Mouse (Mus musculus): ENCODE results near the gene Rgs12. TPM values are rescaled to one million over a fixed set of nuclear protein-coding genes. Genes with fewer than 3 reads are reported as not detected.

Rgs12 gene
- 10 to 100 TPM; 49.6 to 50.4 TPM for total RNA-seq (2021)
- long read RNA-seq, experiment 1, full-length matches to known transcripts = 32 of 69 reads
- long read RNA-seq, experiment 1, partial matches to known transcripts = 11 of 69 reads
- long read RNA-seq, experiment 1, other reads (novel, unspliced or antisense) = 26 of 69 reads
- long read RNA-seq, experiment 2, full-length matches to known transcripts = 18 of 35 reads
- long read RNA-seq, experiment 2, partial matches to known transcripts = 14 of 35 reads
- long read RNA-seq, experiment 2, other reads (novel, unspliced or antisense) = 3 of 35 reads

GRCm38 (mm10) chr5:34948861-34949760 is at the start of gene Rgs12:
Rgs12 (plus strand) TSS chr5:34949445.
- peak; percentile 18 to 44 for DNase-seq (ENCODE audit: low spot score in 2 of 2)

DNA sequence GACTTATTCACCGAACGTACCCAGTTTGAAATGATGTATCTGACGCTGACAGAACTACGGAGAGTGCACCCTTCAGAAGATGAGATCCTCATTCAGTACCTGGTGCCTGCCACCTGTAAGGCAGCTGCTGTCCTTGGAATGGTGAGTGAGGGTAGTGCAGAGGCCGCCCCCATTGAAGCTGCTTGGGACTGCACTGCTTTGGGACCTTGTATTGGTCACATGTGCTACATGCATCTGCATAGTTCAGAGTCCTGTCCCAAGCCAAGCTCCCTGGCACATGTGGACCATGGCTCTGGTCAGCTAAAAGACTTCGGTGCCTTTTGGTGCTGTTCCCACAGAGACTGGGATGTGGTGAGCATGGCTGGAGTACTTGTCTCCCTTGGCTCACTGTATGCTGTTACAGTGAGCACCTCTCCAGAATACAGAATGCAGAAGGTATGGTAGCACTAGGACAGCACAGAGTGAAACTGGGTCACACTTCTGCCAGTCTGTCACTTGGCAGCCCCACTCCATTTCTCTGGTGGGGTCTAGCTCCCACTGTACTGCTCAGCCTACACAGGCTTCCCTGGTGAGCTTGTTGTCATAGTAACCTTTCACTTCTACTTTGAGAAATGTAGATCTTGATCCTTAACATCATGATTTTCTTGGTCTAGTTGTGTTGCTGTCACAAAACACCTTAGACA is 49.3 kb upstream of the Rgs12 start:
- no peak for DNase-seq (ENCODE audit: low spot score in 2 of 2)

DNA sequence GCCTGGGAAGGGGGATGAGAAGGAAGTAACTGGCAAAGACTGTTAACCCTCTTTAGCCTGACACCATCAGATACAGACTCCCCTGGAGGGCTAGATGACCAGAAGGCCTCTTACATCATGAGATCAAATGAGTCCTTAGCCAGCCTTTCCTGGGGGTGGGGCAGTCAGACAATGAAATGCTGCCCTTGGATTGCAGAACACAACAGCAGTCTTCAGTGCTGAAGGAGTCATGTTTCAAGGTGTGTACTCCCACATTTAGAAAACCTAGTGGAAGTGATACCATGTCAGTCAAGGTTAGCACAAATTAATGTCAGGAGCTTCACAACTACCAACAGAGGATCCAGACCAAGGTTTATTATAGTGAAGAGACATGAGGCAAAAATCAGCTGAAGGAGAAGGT is 46.9 kb upstream of the Rgs12 start:
- no peak for DNase-seq (ENCODE audit: low spot score in 2 of 2)

DNA sequence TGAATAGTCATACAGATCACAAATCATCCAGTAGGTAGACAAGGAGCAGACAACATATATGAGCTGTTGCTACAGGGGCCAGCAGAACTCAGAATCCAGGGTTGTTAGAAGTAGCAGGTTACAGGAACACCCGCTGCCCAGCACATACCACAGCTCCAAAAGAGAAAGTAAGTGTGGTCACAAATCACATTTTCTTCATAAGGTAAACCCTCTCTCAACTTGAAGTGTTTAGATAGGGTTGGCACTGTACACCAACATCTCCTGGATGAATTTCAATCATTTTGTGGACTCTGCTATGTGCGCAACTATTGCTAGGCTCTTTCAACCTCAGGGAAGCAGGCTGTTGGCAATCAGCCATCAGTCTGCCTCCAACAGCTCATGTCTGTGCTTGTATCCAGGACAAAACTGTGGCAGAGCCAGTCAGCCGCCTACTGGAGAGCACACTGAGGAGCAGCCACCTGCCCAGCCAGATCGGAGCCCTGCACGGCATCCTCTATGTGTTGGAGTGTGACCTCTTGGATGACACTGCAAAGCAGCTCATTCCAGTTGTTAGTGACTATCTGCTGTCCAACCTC is 46.3 kb upstream of the Rgs12 start:
- peak; percentile 25 to 29 for DNase-seq (ENCODE audit: low spot score in 2 of 2)

DNA sequence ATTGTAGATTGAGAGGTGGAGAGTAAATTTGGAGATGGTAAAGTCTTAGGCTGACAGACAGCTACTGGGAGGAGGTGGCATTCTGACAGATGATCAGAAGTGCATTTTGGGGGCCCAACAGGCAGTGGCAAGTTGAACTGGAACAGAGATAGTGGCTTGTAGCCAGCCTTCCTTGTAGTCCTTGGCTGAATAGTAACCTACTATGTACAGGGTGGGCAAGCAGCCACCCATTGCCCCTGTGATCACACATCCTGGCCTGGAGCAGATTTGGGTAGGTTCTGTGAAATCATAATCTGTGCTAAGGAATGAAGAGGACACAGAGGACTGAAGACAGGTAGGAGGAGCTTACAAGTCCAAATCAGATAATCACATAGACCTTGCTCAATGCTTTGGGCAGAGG is 44.8 kb upstream of the Rgs12 start:
- no peak for DNase-seq (ENCODE audit: low spot score in 2 of 2)

GRCm38 (mm10) chr5:34907230-34907629 is 42.0 kb upstream of the Rgs12 start:
- no peak for DNase-seq (ENCODE audit: low spot score in 2 of 2)

DNA sequence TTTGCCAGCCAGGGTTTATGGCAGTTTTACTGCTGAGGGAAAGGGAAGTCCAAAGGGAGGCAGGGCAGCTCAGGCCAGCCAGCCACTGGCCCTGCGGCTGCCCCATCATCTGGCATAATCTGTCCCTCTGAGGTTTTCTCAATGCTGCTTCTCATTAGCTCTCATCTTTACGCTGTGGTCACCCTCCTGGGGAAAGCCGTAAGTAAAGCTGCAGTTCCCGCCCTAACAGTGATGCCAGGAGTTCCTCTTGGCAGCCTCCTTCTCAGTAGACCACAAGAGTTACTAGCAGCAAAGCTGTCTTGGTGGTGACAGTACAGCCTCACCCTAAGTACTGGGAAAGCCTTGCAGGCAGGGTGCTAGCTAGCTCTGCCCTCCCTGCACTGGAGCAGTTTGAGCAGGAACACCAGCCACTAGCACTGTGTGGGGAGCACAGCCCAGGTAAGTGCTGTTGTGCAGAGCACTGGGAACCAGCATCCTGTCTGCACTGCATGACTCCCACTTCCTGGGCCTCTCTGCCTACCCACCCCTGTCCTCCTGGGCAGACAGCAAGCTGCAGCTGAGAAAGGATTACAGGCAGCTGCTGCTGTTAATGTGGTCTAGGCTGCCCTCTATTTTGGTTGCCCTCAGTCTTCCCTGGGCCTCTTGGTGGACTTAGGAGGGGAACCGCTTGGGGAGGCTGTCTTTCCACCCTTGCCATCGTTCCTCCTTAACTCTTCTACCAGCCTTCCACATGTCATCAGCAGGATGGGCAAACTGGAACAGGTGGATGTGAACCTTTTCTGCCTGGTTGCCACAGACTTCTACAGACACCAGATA is 41.1 kb upstream of the Rgs12 start, which contains the start of gene Msantd1:
Msantd1 (plus strand) TSS at position 103 of the 816 bp plus-strand sequence.
- DNase-seq (ENCODE audit: low spot score in 2 of 2) = no peak

DNA sequence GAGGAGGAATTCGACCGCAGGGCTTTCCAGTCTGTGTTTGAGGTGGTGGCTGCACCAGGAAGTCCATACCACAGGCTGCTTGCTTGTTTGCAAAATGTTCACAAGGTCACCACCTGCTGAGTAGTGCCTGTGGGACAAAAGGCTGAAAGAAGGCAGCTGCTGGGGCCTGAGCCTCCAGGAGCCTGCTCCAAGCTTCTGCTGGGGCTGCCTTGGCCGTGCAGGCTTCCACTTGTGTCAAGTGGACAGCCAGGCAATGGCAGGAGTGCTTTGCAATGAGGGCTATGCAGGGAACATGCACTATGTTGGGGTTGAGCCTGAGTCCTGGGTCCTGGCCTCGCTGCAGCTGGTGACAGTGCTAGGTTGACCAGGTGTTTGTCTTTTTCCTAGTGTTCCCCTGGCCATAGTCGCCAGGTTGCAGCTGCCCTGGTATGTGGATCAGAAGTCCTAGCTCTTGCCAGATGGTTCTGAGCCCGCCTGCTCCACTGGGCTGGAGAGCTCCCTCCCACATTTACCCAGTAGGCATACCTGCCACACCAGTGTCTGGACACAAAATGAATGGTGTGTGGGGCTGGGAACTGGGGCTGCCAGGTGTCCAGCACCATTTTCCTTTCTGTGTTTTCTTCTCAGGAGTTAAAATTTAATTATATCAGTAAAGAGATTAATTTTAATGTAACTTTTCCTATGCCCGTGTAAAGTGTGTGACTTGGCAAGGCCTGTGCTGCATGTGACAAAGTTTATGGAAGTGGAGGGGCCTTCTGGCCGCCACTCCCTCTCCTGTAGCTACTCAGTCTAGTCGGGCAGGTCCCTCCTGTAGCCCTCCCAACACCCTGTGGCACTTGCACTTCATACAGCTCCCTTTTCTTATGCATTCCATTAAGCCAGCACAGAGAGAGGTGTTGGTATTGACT is 40.3 kb upstream of the Rgs12 start:
- DNase-seq (ENCODE audit: low spot score in 2 of 2) = no peak

DNA sequence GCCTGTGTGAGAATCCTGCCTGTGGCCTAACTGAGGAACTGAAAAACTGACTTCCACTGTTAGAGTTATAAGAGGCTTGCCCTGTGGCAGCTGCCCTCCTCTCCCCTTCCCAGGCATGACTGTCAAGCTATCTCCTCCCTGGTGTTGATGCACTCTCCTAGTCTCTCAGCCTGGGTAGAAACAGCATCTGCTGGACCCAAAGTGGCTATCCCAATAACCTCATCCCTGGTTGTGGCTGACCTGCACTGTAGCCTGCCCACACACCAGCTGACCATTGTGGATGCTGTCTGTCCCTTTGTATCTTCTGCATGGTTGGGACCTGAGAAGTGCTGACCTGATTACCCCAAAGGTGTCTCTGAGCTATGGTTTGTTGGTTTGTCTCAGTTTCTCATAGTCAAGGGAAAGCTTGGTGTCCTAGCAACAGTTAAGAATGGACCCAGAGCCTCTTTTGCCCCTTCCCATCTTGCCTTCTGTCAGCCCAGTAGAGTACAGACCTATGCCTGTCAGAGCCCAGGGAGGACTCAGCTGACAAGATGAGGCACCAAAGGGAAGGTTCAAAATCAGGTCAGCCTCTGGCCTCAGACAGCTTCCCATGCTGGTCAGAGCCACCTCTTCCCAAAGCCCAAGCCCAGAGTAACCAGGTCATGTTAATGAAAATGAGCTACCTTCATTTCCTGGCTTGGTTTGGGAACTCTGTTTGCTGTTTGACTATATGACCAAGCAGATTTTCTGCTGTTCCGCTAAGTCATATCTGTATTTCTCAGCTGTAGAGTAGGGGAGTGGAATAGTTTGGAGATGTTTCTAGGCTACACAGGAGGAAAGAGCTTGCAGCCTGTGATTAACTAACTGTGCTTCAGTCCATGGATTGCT is 39.4 kb upstream of the Rgs12 start:
- DNase-seq (ENCODE audit: low spot score in 2 of 2) = no peak

DNA sequence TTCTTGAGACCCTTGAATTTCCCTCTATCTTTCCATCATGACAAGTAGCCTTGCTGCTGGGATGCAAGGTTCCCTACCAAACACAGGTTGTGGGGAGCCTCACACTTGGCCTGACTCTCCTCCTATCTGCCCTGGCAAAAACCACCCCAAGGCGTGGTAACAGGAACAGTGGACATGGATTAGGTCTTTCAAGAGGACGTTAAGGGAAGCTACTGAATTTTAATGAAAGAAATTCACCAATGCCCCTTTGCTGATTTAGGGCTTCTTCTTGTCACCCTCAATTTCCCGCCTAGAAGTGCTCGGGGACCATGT is 38.8 kb upstream of the Rgs12 start:
- no peak for DNase-seq (ENCODE audit: low spot score in 2 of 2)

DNA sequence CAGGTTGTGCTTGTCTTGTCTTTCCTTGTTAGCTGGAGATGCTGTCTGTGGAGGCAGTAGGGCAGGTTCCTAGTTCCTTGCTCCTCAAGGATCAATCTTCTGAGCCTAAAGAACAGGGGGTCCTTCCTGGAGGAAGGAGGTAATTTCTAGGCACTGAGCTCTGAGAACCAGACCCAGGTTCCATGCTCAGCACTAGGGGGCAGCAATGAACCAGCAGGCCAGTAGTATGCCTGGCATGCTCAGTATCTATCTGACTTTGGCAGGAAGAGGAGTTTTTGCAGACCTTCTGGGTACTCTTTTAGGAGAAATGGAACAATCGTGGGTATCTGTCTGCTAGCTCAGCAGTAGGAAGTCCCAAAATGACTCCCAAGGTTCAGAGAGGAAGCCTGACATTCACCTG is 33.4 kb upstream of the Rgs12 start:
- DNase-seq (ENCODE audit: low spot score in 2 of 2) = peak; percentile 76 to 84

- no peak for DNase-seq (ENCODE audit: low spot score in 2 of 2)
Observed at GRCm38 (mm10) chr5:34917234-34917655, 32.0 kb upstream of the Rgs12 start.

- no peak for DNase-seq (ENCODE audit: low spot score in 2 of 2)
Observed at GRCm38 (mm10) chr5:34918785-34919184, 30.5 kb upstream of the Rgs12 start.

- DNase-seq (ENCODE audit: low spot score in 2 of 2) = no peak
Observed at GRCm38 (mm10) chr5:34922531-34922930, 26.7 kb upstream of the Rgs12 start.

- no peak for DNase-seq (ENCODE audit: low spot score in 2 of 2)
Observed at GRCm38 (mm10) chr5:34923920-34924319, 25.3 kb upstream of the Rgs12 start.

- no peak for DNase-seq (ENCODE audit: low spot score in 2 of 2)
Observed at GRCm38 (mm10) chr5:34924519-34924918, 24.7 kb upstream of the Rgs12 start.

- no peak for DNase-seq (ENCODE audit: low spot score in 2 of 2)
Observed at GRCm38 (mm10) chr5:34927648-34928047, 21.6 kb upstream of the Rgs12 start.

- no peak for DNase-seq (ENCODE audit: low spot score in 2 of 2)
Observed at GRCm38 (mm10) chr5:34930151-34930975, 18.9 kb upstream of the Rgs12 start.
